Mouse (Mus musculus) heart, adult 2 months (tissue): ENCODE results near the gene Gria4. TPM values are rescaled to one million over a fixed set of nuclear protein-coding genes. Genes with fewer than 3 reads are reported as not detected.
"Not testable (repeated sequence)": the region's sequence is repeated elsewhere in the genome, so short reads cannot be mapped to it uniquely, and the experiment has no call there.

ENCODE experiments used
- DNase-seq, 2 experiments: peaks; one replicate each; pipeline ENCODE4 v3.0.0; 2021
- H3K27ac ChIP-seq: fragments of 200-600 bp; 2 replicates; pipeline ENCODE4 v1.8.1; 2022
- H3K27me3 ChIP-seq: fragments of 200-500 bp; 2 replicates; pipeline ENCODE4 v1.6.1; 2012; ENCODE audit warnings: mild to moderate bottlenecking, low read length, inconsistent platforms, mixed read lengths; ENCODE audit not compliant: control insufficient read depth, insufficient read depth
- H3K36me3 ChIP-seq: fragments of 200-500 bp; 2 replicates; pipeline ENCODE4 v1.6.1; 2012; ENCODE audit warnings: low read length, inconsistent platforms; ENCODE audit not compliant: control insufficient read depth, insufficient read depth
- H3K4me1 ChIP-seq: fragments of 200-500 bp; 2 replicates; pipeline ENCODE4 v1.6.1; 2011; ENCODE audit warnings: low read length; ENCODE audit not compliant: control insufficient read depth, insufficient read depth
- H3K4me3 ChIP-seq: fragments of 200-600 bp; 2 replicates; pipeline ENCODE4 v1.8.1; 2022
- H3K79me2 ChIP-seq: fragments of 200-500 bp; replicated peaks from 2 replicates; pipeline ENCODE4 v1.6.1; 2012; ENCODE audit warnings: mild to moderate bottlenecking, inconsistent platforms, low read length, moderate library complexity, mixed read lengths; ENCODE audit not compliant: control insufficient read depth, insufficient read depth
- H3K9ac ChIP-seq: fragments of 200-500 bp; 2 replicates; pipeline ENCODE4 v1.6.1; 2012; ENCODE audit warnings: low read depth, mild to moderate bottlenecking, control low read depth, inconsistent platforms, low read length, mixed read lengths
- CTCF ChIP-seq: fragments of 200-600 bp; IDR thresholded peaks from 2 replicates; pipeline ENCODE4 v1.8.1; 2022; ENCODE audit warnings: antibody characterized with exemption, mild to moderate bottlenecking, moderate library complexity
- EP300 ChIP-seq: fragments of 200-500 bp; IDR thresholded peaks from 2 replicates; pipeline ENCODE4 v1.6.1; 2011; ENCODE audit warnings: low read depth, low read length, control low read depth; ENCODE audit not compliant: insufficient read depth
- POLR2A ChIP-seq: fragments of 200-500 bp; IDR thresholded peaks from 2 replicates; pipeline ENCODE4 v1.6.1; 2011; ENCODE audit warnings: mild to moderate bottlenecking, low read depth, low read length, control low read depth; ENCODE audit not compliant: insufficient read depth
- WGBS: fragments of 180-500 bp; shearing (Covaris S2); methylation state at CpG from one replicate; pipeline ENCODE4 v1.1.7; 2018; 5-methylcytosine and 5-hydroxymethylcytosine counted together
- intact Hi-C: fragments of 180-260 bp; cut with DNase I; formaldehyde crosslinking; loops from one replicate; pipeline ENCODE4 v1.15.1; 2025
- microRNA-seq, 2 experiments: library from miRNA; unstranded; fragments of <30 nt; microRNA quantifications; one replicate each; pipeline ENCODE4 v1.2.0; 2021
- polyA plus RNA-seq: library from polyadenylated mRNA; depleted of rRNA; stranded (reverse); fragments of >200 nt; gene quantifications from 2 replicates; pipeline ENCODE4 v1.2.3, GENCODE M21; 2012
- total RNA-seq, 2 experiments: library from RNA; stranded (reverse); gene quantifications; 2 replicates each; pipeline ENCODE4 v1.2.3; 2021

Gria4 gene
- total and polyA plus RNA-seq, 3 experiments: 0.02 TPM; not detected in 2

GRCm38 (mm10) chr9:4442908-4443307 is 353.1 kb downstream of the Gria4 start:
- Histone ChIP-seq H3K36me3 (no peaks in the 10 kb centered on the region), H3K4me3 (no peak overlapping the region), H3K79me2 (no peaks in the 10 kb centered on the region), H3K27me3 (no peaks in the 10 kb centered on the region), H3K9ac (no peak overlapping the region), H3K4me1 (no peaks in the 10 kb centered on the region), H3K27ac (no peak overlapping the region)
- DNase-seq: no peak
- 25% methylated on average over 2 of the region's 2 CpGs for WGBS
- no peak for TF ChIP-seq POLR2A
- no peak for TF ChIP-seq EP300
- peak; percentile 67 for TF ChIP-seq CTCF
- intact Hi-C loops: no loop called here

GRCm38 (mm10) chr9:4400801-4401200 is 395.2 kb downstream of the Gria4 start:
- intact Hi-C loops: not testable (repeated sequence)
- 85% methylated on average over 11 of the region's 11 CpGs for WGBS

GRCm38 (mm10) chr9:4376640-4377120 is 419.4 kb downstream of the Gria4 start:
- 0% methylated on average over 15 of the region's 15 CpGs for WGBS
- no peak for DNase-seq
- Histone ChIP-seq H3K79me2 (peaks cover 1% of the 10 kb centered on the region; the same call in 1 of the 2 replicates), H3K36me3 (peaks cover 22% of the 10 kb centered on the region), H3K27me3 (no peaks in the 10 kb centered on the region), H3K4me3 (peak overlapping the region; percentile 91), H3K4me1 (peaks cover 2% of the 10 kb centered on the region; the same call in 1 of the 2 replicates), H3K27ac (peak overlapping the region; percentile 76), H3K9ac (peak overlapping the region; percentile 72)
- TF ChIP-seq POLR2A (no peak), EP300 (no peak), CTCF (no peak)
- intact Hi-C loops: loop anchor here (1.0 kb wide), 1 partner anchor 67 kb away; the partner anchor contains the start of genes Aasdhppt and Kbtbd3

More at GRCm38 (mm10) chr9:4400801-4401200, 395.2 kb downstream of the Gria4 start:
- H3K9ac ChIP-seq, H3K4me3 ChIP-seq, H3K27ac ChIP-seq, H3K27me3 ChIP-seq, H3K79me2 ChIP-seq, DNase-seq, H3K36me3 ChIP-seq, H3K4me1 ChIP-seq: not testable (repeated sequence)

- peak within 1 kb of the TSS; percentile 91 for H3K4me3 ChIP-seq
- H3K9ac ChIP-seq: peak within 1 kb of the TSS; percentile 72
- 2% methylated on average over 31 of the region's 31 CpGs for WGBS
- peaks cover 19% of the 10 kb centered on the region for H3K36me3 ChIP-seq
- H3K27me3 ChIP-seq: no peaks in the 10 kb centered on the region
- peak within 1 kb of the TSS; percentile 87 for H3K27ac ChIP-seq
- intact Hi-C loops: loop anchor here (1.0 kb wide), 1 partner anchor 67 kb away; the partner anchor contains the start of genes Aasdhppt and Kbtbd3
- peak; percentile 94 to 99 for DNase-seq
- TF ChIP-seq EP300: peak; percentile 63; the same call in 1 of the 2 replicates
- TF ChIP-seq POLR2A: peak; percentile 95
- no peak for TF ChIP-seq CTCF
- H3K4me1 ChIP-seq: peaks cover 2% of the 10 kb centered on the region; the same call in 1 of the 2 replicates
- peaks cover 1% of the 10 kb centered on the region; the same call in 1 of the 2 replicates for H3K79me2 ChIP-seq
These were observed 420.0 kb downstream of the Gria4 start, which contains the start of gene Msantd4 for GRCm38 (mm10) chr9:4375828-4376639. Gene Msantd4, plus strand, starts transcription at chr9:4376562.

Small RNA genes within 50 kb of the gene (microRNA-seq; reads per million reads assigned to microRNA genes)
- 0 reads per million in 2 experiments for gene Gm23811
- gene Gm23992: 0 reads per million in 2 experiments
